8 mouse cellular contexts compared by ENCODE assay signal in genomic region chr4:115908641-115909040, GRCm38 (mm10). TPM values are rescaled to one million over a fixed set of nuclear protein-coding genes. Genes with fewer than 3 reads are reported as not detected.
DNase-seq lines count a peak whose midpoint lies in the region; ATAC-seq lines count a peak whose summit lies in the region.

No protein-coding gene starts in this region.

- intact Hi-C loops in heart, postnatal 36 days (cut with DNase I) = no loop called here

- peak; percentile 40 to 66 for DNase-seq in kidney, postnatal 25 days
- DNase-seq in kidney, adult 9 months = no peak
- DNase-seq in adipocyte (ENCODE audit: low spot score) = peak; percentile 5
- DNase-seq in fat pad, adult 2 months (ENCODE audit: extremely low read depth, low read depth, low spot score) = peak; percentile 88
- DNase-seq in heart, postnatal 36 days = peak; percentile 23 to 42
- no peak for DNase-seq in layer of hippocampus, adult 18-20 months (ENCODE audit: low spot score in 2 of 2)
- no peak for DNase-seq in spleen, postnatal 10 days (ENCODE audit: low spot score in 2 of 2)

- ATAC-seq in megakaryocyte-erythroid progenitor cell, adult 5-6 weeks (replicated peaks; ENCODE audit: low FRiP score, low TSS enrichment, poor library complexity, severe bottlenecking) = no peak

RNA-seq across cellular contexts. Expression of gene 6430628N08Rik, which starts 18.2 kb away (rescaled TPM):
- total RNA-seq in heart, postnatal 36 days (2021) = not detected
- total RNA-seq in megakaryocyte-erythroid progenitor cell, adult 5-6 weeks (2014; fragmentation: Nextera tagmentation) = not detected in 2 replicates
- total RNA-seq in megakaryocyte-erythroid progenitor cell, adult 5-6 weeks (2017) = not detected in 2 replicates
- under 1 TPM in 1 of 2 experiments, not detected in 1; 0.20 TPM for total RNA-seq in layer of hippocampus, adult 18-20 months (2021)

RNA-seq across cellular contexts. Expression of gene Kncn, which starts 24.4 kb away (rescaled TPM):
- not detected for total RNA-seq in heart, postnatal 36 days (2021)
- total RNA-seq in megakaryocyte-erythroid progenitor cell, adult 5-6 weeks (2014; fragmentation: Nextera tagmentation) = not detected in 2 replicates
- total RNA-seq in megakaryocyte-erythroid progenitor cell, adult 5-6 weeks (2017) = not detected in 2 replicates
- total RNA-seq in layer of hippocampus, adult 18-20 months (2021) = under 1 TPM in 1 of 2 experiments, not detected in 1; 0.30 TPM

RNA-seq across cellular contexts. Expression of gene Dmbx1, which starts 31.1 kb away (rescaled TPM):
- total RNA-seq in heart, postnatal 36 days (2021) = not detected
- not detected in 2 replicates for total RNA-seq in megakaryocyte-erythroid progenitor cell, adult 5-6 weeks (2014; fragmentation: Nextera tagmentation)
- not detected in 2 replicates for total RNA-seq in megakaryocyte-erythroid progenitor cell, adult 5-6 weeks (2017)
- total RNA-seq in layer of hippocampus, adult 18-20 months (2021) = not detected

Comparison
In these comparisons a context has a peak if more than half of its experiments do, and no peak if none do; other contexts are left out.
1. DNase-seq: peak in kidney, postnatal 25 days (2 of 2), adipocyte (single experiment), fat pad, adult 2 months (single experiment) and heart, postnatal 36 days (2 of 2); none in kidney, adult 9 months (single experiment), layer of hippocampus, adult 18-20 months (0 of 2) and spleen, postnatal 10 days (0 of 2).